Mouse (Mus musculus): ENCODE data around the gene Fosb. TPM values are rescaled to one million over a fixed set of nuclear protein-coding genes. Genes with fewer than 3 reads are reported as not detected.

Fosb gene
- total RNA-seq, 4 experiments from 2014 or later = 0.16 to 0.86 (median 0.30) TPM

DNA sequence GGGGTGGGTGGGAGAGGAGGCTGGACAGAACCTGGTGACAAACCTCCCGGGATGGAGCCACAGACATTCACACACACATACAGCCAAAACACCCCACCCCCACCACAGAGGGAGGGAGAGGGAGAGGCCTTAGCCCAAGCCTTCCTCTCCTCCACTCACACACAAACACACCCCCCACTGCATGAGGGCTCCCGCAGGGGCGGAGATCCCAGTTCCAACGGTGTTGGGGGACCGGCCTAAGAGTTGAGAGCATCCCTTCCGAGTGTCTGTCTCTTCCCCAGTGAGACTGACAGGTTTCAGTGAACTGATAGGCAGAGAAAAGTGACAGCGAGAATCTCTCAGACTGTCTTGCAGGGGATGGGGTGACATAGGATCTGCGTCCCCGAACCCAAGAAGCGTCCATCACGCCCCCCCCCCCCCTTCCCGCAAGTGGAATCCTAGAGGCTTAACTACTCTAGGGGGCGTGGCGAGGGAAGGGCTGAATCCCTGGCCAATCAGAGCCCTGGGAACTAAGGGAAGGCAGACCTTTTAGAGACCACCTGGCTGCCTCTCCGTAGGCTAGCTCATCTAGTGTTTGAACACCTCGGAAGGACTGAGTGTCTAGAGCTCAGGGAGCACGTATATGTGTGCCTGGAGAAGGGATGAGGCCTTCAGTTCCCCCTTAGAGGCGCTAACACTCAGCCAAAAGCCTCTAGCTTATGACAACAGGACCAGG lies 2.0 kb downstream of the Fosb start:
- DNase-seq (ENCODE audit: low spot score in 2 of 2) = peak; percentile 62 to 68

DNA sequence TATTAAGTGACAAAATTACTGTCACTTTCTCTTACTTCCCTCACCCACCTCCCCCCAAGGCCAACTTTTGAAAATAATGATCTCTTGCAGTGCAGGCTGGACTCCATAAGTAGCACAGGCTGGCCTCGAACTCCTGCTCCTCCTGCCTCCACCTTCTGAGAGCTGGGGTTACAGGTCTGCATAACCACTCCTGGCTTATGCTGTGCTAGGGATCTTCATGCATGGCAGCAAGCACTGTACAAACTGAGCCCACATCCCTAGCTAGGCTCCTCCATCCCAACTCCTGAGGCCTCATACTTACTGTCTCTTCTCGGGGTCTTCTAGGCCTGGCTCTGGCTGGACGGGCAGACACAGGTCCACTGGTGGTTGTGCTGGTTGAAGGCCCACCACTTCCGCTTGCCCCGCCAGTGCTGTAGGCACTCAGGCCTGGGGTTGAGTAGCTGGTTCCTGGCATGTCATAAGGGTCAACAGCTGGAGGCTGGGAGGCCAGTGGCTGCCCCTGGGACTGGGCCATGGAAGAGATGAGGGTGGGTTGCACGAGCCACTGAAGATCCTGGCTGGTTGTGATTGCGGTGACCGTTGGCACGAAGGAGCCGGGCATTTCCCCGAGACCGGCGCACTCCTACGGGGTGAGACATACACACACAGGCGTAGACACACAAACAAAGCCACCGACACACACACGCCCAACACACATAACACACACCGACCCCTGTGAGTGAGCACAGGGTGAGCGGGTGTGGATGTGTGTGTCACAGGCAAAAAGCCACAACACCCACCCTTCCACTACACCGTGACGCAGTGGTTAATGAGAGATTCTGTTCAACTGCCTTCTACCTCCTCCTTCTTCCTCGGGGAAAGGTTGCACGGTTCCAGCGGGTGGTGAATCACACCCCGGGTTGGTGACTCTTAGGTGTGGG lies 2.8 kb downstream of the Fosb start:
- no peak for DNase-seq (ENCODE audit: low spot score in 2 of 2)

DNA sequence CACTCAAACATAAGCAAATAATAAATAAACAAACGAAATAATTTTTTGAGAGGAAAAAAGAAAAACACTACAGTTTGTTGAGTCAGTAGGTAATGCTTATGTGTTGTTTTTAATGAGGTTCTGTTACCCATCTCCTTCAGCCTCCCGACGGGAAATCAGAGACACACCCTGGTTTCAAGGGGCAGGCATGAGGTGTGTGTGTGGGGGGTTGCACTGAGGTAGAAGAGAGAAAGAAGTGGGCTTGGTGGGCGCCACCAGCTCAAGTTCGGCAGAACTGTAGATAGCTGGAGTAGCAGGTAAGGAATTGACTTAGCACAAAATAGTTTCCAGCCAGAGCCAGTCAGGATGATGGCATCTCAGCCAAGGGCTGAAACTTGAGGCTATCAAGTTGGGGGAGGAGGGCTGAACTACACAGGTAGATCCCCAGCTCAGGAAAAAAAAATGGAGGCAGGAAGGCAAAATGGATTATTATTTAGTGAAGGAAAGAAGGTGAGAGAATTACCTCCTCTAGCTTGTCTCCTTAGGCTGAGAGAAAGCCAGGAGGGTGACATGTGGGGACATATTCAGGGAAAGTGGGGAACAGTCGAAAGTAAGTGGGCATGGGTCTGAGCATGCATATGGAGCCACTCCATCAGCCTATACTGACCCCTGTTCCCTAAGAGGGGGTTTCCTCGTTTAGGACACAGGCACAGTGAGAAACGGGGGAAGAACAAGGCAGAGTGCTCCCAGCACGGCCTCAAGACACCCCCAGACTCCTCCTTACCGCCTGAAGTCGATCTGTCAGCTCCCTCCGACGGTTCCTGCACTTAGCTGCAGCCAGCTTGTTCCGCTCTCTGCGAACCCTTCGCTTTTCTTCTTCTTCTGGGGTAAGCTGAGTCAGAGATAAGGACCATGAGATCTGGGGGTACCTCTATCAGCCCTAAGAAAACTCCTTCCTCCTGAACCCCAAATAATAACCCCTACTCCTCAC lies 3.8 kb downstream of the Fosb start:
- DNase-seq (ENCODE audit: low spot score in 2 of 2) = no peak

DNA sequence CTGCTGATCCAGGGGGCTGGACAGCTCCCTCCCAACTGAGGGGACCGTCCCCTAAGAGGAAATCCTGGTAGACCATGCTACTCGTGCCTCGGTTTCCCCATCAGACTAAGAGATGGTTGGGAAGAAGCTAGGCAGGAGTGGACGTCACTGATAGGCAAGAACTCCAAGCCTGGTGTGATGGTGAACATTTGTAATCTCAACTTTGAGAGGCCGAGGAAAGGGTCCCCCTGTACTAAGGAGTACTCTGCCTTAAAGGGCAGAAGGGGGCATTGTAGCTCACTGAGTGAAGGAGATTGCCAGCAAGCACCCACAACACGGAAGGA lies 4.5 kb downstream of the Fosb start:
- no peak for DNase-seq (ENCODE audit: low spot score in 2 of 2)

DNA sequence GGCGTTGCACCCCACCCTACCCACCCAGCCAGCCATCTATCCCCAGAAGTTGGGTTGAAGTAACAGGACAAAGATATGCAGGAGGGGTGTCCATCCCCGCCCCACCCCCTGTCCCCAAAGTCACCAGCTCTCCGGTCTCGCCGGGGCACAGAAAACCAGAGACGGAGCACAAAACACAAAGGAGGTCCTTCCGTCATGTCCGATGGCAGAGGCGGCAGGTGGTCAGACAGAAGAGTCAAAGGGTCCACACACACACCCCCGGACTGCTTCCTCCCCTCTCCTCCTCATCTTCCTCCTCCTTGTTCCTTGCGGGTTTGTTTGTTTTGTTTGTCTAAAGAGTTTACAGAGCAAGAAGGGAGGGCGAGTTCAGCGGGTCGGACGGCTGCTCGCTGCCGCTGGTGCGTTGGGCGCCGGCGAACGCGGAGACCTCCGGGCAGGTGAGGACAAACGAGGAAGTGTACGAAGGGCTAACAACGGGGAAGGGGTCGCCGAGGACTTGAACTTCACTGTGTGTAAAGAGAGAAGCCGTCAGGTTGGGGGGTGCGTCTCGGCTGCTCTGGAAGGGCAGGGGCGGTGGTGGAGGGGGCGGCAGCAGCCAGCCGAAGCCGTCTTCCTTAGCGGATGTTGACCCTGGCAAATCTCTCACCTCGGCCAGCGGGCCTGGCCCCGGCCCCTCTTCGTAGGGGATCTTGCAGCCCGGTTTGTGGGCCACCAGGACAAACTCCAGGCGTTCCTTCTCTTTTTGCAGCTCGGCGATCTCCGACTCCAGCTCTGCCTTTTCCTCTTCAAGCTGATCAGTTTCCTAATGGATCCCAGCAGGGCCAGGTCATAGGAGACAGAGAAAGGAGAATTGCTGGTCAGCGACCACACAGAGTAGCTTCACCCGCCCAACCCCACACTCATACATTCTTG lies 5.1 kb downstream of the Fosb start:
- no peak for DNase-seq (ENCODE audit: low spot score in 2 of 2)

DNA sequence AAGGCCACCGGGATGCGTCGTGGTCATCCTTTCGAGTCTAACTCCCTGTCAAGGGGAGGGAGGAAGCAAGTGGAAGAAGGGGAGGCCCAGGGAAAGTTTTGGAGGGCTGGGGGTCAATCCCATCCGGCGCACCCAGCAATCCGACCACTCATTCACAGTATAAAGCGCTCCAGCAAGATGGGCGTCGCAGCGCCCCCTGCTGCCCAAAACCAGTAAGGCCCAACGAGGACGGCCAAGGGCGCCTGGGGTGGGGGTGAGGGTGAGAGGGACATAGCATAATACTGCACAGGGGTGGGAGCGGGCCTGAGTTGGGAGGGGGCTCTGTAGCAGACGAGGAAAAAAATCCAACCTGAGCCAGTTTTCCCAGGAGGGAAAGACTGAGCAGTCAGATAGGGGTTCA lies 6.1 kb downstream of the Fosb start:
- peak; percentile 52 to 66 for DNase-seq (ENCODE audit: low spot score in 2 of 2)

DNA sequence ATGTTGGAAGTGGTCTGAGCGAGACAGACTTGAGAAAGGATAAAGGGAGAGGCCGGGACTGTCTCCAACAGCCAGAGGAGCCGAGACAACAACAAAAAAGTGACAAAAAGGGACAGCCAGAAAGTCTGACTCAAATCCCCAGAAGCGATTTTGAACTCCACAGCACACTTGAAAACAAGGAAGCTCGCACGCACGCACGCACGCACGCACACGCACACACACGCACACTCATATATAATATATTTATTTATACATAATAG lies 6.9 kb downstream of the Fosb start:
- no peak for DNase-seq (ENCODE audit: low spot score in 2 of 2)

DNA sequence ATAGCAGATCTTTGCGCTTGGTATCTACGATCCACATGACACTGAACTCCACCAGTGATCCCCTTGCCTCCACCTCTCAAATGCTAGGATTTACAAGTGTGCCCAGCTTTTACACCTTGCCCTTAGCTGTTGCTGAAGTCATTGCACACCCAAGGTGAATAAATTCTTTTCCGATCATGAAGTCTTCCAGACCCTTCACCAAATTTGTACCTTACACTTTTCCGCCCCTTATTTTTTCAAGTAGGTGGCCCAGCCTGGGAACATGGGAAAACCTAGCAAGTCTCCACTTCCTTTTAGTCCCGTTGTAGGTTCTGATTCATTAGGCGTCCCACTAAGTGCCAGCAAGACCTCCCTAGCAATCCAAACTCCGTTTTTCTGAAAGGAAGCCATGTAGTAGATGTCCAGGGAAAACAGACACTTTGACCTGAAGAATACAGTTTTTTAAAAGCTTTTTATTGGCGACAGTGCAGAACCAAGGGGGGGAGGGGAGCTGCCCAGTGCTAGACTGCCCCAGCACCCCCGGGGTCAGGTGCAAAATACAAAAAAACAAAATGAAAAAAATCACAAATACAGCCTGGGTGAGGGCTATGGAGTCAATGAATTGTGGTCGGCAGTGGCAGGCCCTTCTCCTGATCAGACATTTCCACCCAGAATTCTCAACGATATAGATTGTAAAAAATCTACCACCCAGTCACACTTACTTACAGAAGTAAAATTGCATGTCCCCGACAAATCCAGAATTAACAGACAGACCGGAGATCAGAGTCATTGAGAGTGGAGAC lies 7.4 kb downstream of the Fosb start:
- no peak for DNase-seq (ENCODE audit: low spot score in 2 of 2)

DNA sequence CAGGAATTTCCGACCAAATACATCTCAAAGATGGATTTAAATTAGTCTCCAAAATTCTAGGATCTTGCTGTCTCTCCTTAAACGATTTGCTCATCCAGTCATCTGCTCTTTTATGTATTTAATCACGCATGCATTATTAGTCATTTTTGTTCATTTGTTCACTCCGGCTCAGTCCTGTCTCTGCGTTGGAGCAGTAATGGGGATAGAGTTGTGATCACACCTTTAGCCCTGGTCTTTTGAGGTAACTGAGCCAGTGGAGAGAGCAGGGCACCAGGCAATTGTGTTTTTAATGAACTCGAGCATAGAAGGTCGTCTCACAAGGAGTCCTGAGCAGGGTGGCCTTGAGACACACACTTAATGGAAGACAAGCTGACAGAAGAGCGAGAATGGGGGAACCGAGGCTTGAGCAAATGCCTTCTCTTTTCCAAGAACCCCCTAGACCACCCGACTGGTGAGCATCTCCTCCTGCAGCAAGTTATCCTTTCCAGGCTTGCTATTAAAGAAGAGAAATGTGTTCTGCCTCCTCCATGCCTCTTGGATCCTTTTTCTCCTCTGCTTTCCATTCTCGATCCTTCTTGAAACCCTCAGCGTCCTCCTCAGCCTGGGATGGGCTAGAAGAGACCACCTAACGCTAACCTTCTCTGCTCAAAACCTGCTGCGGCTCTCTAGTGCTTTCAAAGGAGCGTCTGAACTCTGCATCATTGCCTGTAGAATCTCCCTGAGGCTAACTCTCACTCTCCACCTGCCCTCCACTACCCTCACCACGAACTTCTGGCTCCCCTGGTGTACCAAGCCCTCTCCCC lies 8.2 kb downstream of the Fosb start:
- no peak for DNase-seq (ENCODE audit: low spot score in 2 of 2)

DNA sequence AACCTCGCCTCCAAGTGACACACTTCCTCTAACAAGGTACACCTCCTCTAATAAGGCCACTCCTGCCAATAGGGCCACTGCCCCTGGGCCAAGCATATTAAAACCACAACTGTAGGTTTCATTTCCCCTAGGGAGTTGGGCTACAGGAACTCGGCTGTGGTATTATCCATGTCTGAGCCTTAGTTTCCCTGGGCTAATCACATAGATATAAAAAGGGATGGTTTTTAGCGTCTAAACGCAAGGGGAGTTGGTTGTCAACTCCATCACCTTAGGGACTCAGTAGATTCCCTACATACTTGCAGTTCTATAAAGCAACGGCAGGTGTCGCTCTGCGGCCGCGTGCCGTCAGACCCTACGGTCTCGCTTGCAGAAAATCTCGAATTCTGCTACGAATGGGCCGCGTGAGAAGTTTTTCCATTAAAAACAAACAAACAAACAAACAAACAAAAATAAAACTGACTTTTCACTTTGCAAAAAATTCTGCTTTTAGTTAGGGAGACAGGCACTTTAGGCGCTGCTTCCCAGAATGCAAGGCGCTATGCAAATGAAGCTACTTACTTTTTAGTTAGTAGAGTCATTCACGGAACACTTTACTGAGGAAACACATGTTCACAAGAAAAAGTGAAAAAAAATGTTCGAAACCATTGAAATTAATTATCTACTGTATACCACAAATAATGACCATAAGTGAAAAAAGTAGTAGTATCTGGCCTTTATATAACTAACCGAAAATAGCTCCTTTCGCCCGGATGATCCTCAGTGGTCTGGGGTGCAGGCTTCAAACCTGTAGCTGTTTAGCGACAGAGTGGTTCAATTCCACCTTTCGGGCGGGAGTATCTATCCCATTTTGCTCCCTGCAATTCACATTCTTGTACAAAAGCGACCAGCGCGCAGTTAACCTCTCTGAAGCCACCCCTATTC lies 9.1 kb downstream of the Fosb start:
- peak; percentile 52 to 58 for DNase-seq (ENCODE audit: low spot score in 2 of 2)

DNA sequence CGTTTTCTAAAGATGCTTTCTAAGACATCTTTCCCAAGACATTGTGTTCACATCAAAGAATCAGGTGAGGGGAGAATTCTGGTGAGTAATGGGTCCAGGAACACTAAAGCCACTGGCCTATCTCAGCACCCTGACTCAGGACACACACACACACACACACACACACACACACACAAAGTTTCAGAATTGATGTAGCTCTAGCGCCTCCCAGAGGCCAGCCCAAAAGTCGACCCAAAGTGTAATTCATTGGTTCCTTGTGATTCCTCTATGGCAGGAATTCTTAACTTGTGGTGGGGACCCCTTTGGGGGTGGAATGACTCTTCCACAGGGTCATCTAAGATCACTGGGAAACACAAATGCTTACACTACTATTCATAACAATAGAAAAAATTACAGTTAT lies 10.7 kb downstream of the Fosb start:
- no peak for DNase-seq (ENCODE audit: low spot score in 2 of 2)

DNA sequence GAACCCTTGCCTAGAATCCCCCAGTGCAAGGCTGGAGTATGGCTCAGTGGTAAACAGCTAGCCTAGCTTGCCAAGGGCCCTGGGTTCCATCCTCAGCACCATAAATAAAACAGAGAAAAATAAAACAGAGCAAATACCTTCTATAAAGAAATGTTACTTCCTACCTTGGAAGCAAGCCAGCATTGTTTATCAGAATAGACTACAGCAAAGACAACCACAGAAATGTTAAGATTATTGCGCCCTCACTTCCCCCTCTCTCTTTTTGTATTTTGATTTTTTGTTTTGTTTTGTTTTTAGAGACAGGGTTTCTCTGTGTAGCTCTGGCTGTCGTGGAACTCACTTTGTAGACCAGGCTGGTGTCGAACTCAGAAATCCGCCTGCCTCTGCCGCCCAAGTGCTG lies 12.1 kb downstream of the Fosb start:
- DNase-seq (ENCODE audit: low spot score in 2 of 2) = no peak

DNA sequence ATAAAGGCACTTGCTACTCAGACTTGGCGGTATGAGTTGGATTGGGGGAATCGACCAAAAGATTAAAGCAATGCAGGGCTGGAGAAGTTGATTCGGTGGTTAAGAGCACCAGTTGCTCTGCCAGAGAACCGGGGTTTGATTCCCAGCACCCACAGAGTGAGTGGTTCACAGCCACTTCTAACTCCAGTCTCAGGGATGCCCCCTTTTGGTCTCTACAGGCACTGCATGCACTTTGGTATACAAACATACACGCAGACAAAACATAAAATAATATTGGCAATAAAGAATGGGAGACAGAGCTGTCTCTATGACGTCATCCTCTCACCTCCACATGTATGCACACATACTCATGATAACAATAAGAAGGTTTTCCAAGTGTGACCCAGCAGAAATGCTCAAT lies 12.8 kb downstream of the Fosb start:
- no peak for DNase-seq (ENCODE audit: low spot score in 2 of 2)

DNA sequence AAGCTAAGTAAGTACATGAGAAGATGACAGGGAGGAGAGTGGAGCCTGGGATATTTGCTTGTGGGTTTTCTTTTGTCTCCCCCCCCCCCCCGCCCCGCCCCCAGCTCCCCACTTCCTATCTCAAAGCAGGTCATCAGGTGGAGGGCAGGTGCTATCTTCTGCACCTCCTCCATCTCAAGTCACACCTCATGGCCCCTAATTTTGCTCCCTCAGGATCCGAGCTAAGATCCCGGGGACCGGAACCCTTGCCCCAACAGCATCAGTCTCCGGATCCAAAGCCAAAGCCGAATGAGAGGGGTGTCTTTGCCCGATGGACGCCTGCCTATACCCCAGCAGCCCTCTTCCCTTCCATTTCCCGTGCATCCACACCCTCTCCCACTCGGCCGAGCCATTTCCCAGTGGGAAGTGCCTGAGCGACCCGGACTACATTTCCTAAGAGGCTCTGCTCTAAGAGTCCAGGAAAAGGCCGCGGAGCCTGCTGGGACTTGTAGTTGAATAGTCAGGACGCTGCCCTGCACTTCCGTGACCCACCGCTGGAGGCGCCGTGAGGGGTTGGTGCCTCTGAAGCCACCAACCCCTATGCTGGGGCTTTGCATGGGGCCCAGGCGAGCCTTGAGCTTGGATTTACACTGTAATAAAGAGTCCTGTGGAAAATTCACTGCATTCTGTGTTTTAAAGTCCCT lies 14.2 kb downstream of the Fosb start:
- DNase-seq (ENCODE audit: low spot score in 2 of 2) = peak; percentile 96 to 97

DNA sequence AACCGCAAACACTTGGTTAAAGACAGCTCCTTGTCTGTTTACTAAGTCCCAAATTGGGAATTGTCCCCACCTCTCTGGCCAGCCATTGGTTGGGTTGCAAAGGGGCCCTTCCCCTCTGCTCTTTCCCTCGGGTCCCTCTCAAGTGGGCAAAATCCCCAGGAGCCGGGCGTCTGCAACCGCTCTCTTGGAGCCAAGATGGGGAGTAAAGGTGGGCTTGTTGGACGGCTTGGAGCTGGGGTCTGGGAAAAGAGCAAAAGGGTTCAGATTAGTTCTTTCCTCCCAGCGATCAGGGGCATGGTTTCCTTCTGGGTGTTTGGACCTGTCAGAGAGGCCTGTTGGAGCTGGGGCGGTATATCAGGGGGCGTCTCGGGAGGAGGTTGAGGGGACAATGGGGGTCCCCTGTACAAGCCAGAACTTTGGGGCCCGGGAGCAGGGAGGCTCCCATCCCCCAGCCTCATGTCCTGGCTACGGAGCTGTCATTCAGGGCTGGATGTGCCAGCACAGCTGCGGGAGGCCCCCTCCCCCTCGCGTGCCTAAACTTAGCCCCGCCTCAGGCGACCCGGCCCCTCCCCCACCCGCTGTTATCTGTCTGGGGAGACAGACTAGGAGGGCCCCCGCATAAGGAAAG lies 18.8 kb downstream of the Fosb start:
- DNase-seq (ENCODE audit: low spot score in 2 of 2) = peak; percentile 82 to 85

DNA sequence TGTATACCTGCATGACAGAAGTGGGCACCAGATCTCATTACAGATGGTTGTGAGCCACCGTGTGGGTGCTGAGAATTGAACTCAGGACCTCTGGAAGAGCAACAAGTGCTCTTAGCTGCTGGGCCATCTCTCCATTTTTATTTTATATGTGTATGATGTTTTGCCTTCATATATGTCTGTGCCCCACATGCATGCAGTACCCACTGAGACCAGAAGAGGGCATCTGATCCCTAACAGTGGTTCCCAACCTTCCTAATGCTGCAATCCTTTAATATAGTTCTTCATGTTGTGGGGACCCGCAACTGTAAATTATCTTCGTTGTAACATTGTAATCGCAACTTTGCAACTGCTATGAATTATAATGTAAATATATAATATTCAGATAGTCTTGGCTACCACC lies 25.1 kb downstream of the Fosb start:
- DNase-seq (ENCODE audit: low spot score in 2 of 2) = peak in 1 of 2 experiments; percentile 33

DNA sequence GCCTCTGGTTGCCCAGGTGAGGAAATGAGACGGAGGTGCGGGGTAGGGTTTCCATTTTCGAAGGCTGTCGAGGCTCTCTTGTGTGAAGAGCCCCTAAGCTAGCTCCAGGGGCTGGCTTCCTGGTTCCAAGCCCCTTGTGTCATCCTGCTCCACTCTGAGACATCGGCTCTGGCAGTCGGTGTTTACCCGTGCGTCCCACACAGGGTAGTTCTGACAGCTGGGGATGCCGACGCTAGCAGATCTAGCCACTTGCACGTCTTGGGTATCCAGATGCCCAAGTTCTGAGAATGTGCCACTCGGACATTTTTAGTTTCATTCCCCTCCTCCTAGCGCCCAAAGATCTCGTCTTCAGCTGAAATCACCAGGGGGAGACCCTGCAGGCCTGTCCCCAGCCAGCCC lies 26.4 kb downstream of the Fosb start:
- no peak for DNase-seq (ENCODE audit: low spot score in 2 of 2)

All from gastrocnemius, adult 8-10 months (tissue).